Mouse (Mus musculus) neural tube, embryonic 13.5 days (tissue): ENCODE results near the gene Slc25a45. TPM values are rescaled to one million over a fixed set of nuclear protein-coding genes. Genes with fewer than 3 reads are reported as not detected.
A peak's percentile ranks its signal among the peaks of the same experiment; 100 is the strongest.
"Not testable (repeated sequence)": the region's sequence is repeated elsewhere in the genome, so short reads cannot be mapped to it uniquely, and the experiment has no call there.

Source experiments
- ATAC-seq: fragments of 200-750 bp; cut with Nextera tagmentation; 2 replicates; pipeline ENCODE4 v1.8.0; 2017; ENCODE audit warnings: low read depth, mild to moderate bottlenecking, moderate TSS enrichment, moderate library complexity
- H3K27ac ChIP-seq: fragments of 300-500 bp; sonication (generic); replicated peaks from 2 replicates; pipeline ENCODE4 v1.5.1; 2015; ENCODE audit warnings: moderate library complexity, mild to moderate bottlenecking, inconsistent platforms
- H3K27me3 ChIP-seq: fragments of 300-500 bp; sonication (generic); 2 replicates; pipeline ENCODE4 v1.6.1; 2015; ENCODE audit warnings: mild to moderate bottlenecking, inconsistent platforms
- H3K36me3 ChIP-seq: fragments of 300-500 bp; sonication (generic); 2 replicates; pipeline ENCODE4 v1.6.1; 2015; ENCODE audit warnings: mild to moderate bottlenecking, inconsistent platforms
- H3K4me1 ChIP-seq: fragments of 300-500 bp; sonication (generic); replicated peaks from 2 replicates; pipeline ENCODE4 v1.6.1; 2015; ENCODE audit warnings: inconsistent platforms
- H3K4me2 ChIP-seq: fragments of 300-500 bp; sonication (generic); 2 replicates; pipeline ENCODE4 v1.6.1; 2015; ENCODE audit warnings: inconsistent platforms, mild to moderate bottlenecking, moderate library complexity
- H3K4me3 ChIP-seq: fragments of 300-500 bp; sonication (generic); 2 replicates; pipeline ENCODE4 v1.5.1; 2015; ENCODE audit warnings: mild to moderate bottlenecking, inconsistent platforms
- H3K9ac ChIP-seq: fragments of 300-500 bp; sonication (generic); 2 replicates; pipeline ENCODE4 v1.6.1; 2015; ENCODE audit warnings: moderate library complexity, mild to moderate bottlenecking, inconsistent platforms
- H3K9me3 ChIP-seq: fragments of 300-500 bp; sonication (generic); 2 replicates; pipeline ENCODE4 v1.6.1; 2016; ENCODE audit warnings: inconsistent platforms
- WGBS: fragments of 180-500 bp; shearing (Covaris S2); methylation state at CpG from one replicate; pipeline ENCODE4 v1.1.7; 2015; 5-methylcytosine and 5-hydroxymethylcytosine counted together
- polyA plus RNA-seq: library from polyadenylated mRNA; unstranded; fragments of >200 nt; fragmentation: Nextera tagmentation; extraction: Ambion mirVana; gene quantifications from 2 replicates; pipeline ENCODE4 v1.2.1, GENCODE M21; 2015

Slc25a45 gene
- polyA plus RNA-seq, 1 experiment from 2014 or later: 2.3 TPM

GRCm38 (mm10) chr19:5872528-5872927 is 5.1 kb upstream of the Slc25a45 start:
- Histone ChIP-seq H3K27me3 (no peaks in the 10 kb centered on the region), H3K27ac (no peak overlapping the region), H3K4me2 (no peak overlapping the region), H3K4me3 (no peak overlapping the region), H3K36me3 (peaks cover 28% of the 10 kb centered on the region), H3K4me1 (peaks cover 52% of the 10 kb centered on the region), H3K9me3 (no peaks in the 10 kb centered on the region), H3K9ac (0 out of 2 replicates have a peak overlapping the region, but pooled peaks have one; percentile 86)
- 92% methylated on average over 4 of the region's 4 CpGs for WGBS
- no peak for ATAC-seq

- Histone ChIP-seq H3K4me2 (no peak overlapping the region), H3K9me3 (no peaks in the 10 kb centered on the region), H3K9ac (0 out of 2 replicates have a peak overlapping the region, but pooled peaks have one; percentile 86), H3K36me3 (peaks cover 23% of the 10 kb centered on the region), H3K4me1 (peaks cover 57% of the 10 kb centered on the region), H3K27ac (no peak overlapping the region), H3K27me3 (no peaks in the 10 kb centered on the region), H3K4me3 (no peak overlapping the region)
- ATAC-seq: no peak
- WGBS: 90% methylated on average over 19 of the region's 19 CpGs
Observed at GRCm38 (mm10) chr19:5872931-5873556, 4.6 kb upstream of the Slc25a45 start.

GRCm38 (mm10) chr19:5874391-5874968 is 3.1 kb upstream of the Slc25a45 start:
- ATAC-seq: no peak; the same call in 1 of the 2 replicates
- Histone ChIP-seq H3K27me3 (no peaks in the 10 kb centered on the region), H3K4me2 (peak overlapping the region; percentile 80), H3K9ac (peak overlapping the region; percentile 86), H3K4me3 (peak overlapping the region; percentile 69), H3K27ac (no peak overlapping the region), H3K4me1 (peaks cover 62% of the 10 kb centered on the region), H3K9me3 (no peaks in the 10 kb centered on the region), H3K36me3 (peaks cover 9% of the 10 kb centered on the region)
- WGBS: 12% methylated on average over 13 of the region's 13 CpGs

- Histone ChIP-seq H3K4me2 (peak within 1 kb of the TSS; percentile 80), H3K27me3 (no peaks in the 10 kb centered on the region), H3K4me1 (peaks cover 62% of the 10 kb centered on the region), H3K9me3 (no peaks in the 10 kb centered on the region), H3K9ac (peak within 1 kb of the TSS; percentile 86), H3K4me3 (peak within 1 kb of the TSS; percentile 69), H3K36me3 (peaks cover 5% of the 10 kb centered on the region; the same call in 1 of the 2 replicates), H3K27ac (peak within 1 kb of the TSS; percentile 78)
- peak; percentile 89 for ATAC-seq
- WGBS: under 1% methylated on average over 37 of the region's 37 CpGs
Observed at GRCm38 (mm10) chr19:5874969-5875480, 2.6 kb upstream of the Slc25a45 start, which contains the start of gene Frmd8. Gene Frmd8 (minus strand): TSS chr19:5875274.

GRCm38 (mm10) chr19:5878362-5878722 is 734 bp downstream of the Slc25a45 start:
- H3K4me2 ChIP-seq: peak overlapping the region; percentile 28
- no peak for ATAC-seq
- H3K9ac ChIP-seq: peak overlapping the region; percentile 41; the same call in 1 of the 2 replicates

GRCm38 (mm10) chr19:5878916-5879315 is 1.3 kb downstream of the Slc25a45 start:
- ATAC-seq: no peak
- Histone ChIP-seq H3K27me3 (no peaks in the 10 kb centered on the region), H3K27ac (no peak overlapping the region), H3K4me1 (peaks cover 26% of the 10 kb centered on the region), H3K4me2 (no peak overlapping the region), H3K36me3 (no peaks in the 10 kb centered on the region), H3K9me3 (no peaks in the 10 kb centered on the region), H3K4me3 (no peak overlapping the region), H3K9ac (no peak overlapping the region)
- 86% methylated on average over 3 of the region's 3 CpGs for WGBS

More at GRCm38 (mm10) chr19:5878362-5878722, 734 bp downstream of the Slc25a45 start:
- Histone ChIP-seq H3K27me3 (no peaks in the 10 kb centered on the region), H3K27ac (no peak overlapping the region), H3K4me3 (no peak overlapping the region), H3K4me1 (peaks cover 32% of the 10 kb centered on the region), H3K36me3 (no peaks in the 10 kb centered on the region), H3K9me3 (no peaks in the 10 kb centered on the region)
- 79% methylated on average over 7 of the region's 7 CpGs for WGBS

GRCm38 (mm10) chr19:5879735-5880134 is 2.1 kb downstream of the Slc25a45 start:
- H3K9me3 ChIP-seq: no peaks in the 10 kb centered on the region
- no peaks in the 10 kb centered on the region for H3K27me3 ChIP-seq
- H3K27ac ChIP-seq: no peak overlapping the region
- H3K4me1 ChIP-seq: peaks cover 18% of the 10 kb centered on the region
- no peak for ATAC-seq
- no peak overlapping the region for H3K9ac ChIP-seq
- no peaks in the 10 kb centered on the region for H3K36me3 ChIP-seq
- no peak overlapping the region for H3K4me3 ChIP-seq
- H3K4me2 ChIP-seq: no peak overlapping the region
- 92% methylated on average over 7 of the region's 7 CpGs for WGBS

- Histone ChIP-seq H3K4me3 (no peak overlapping the region), H3K9me3 (no peaks in the 10 kb centered on the region), H3K4me2 (no peak overlapping the region), H3K36me3 (no peaks in the 10 kb centered on the region), H3K4me1 (peaks cover 12% of the 10 kb centered on the region), H3K27ac (no peak overlapping the region), H3K9ac (no peak overlapping the region), H3K27me3 (no peaks in the 10 kb centered on the region)
- ATAC-seq: no peak
- WGBS: 90% methylated on average over 6 of the region's 6 CpGs
Observed at GRCm38 (mm10) chr19:5881155-5881554, 3.5 kb downstream of the Slc25a45 start.

GRCm38 (mm10) chr19:5882079-5882478 is 4.5 kb downstream of the Slc25a45 start:
- H3K27ac ChIP-seq, H3K4me3 ChIP-seq, ATAC-seq, H3K27me3 ChIP-seq, H3K9me3 ChIP-seq, H3K9ac ChIP-seq, H3K4me2 ChIP-seq, H3K36me3 ChIP-seq: not testable (repeated sequence)
- WGBS: 85% methylated on average over 5 of the region's 5 CpGs
- H3K4me1 ChIP-seq: peaks cover 12% of the 10 kb centered on the region

GRCm38 (mm10) chr19:5883935-5884334 is 6.3 kb downstream of the Slc25a45 start:
- Histone ChIP-seq H3K36me3 (no peaks in the 10 kb centered on the region), H3K27ac (no peak overlapping the region), H3K27me3 (no peaks in the 10 kb centered on the region), H3K9ac (no peak overlapping the region), H3K9me3 (no peaks in the 10 kb centered on the region), H3K4me1 (no peaks in the 10 kb centered on the region), H3K4me2 (no peak overlapping the region), H3K4me3 (no peak overlapping the region)
- WGBS: 86% methylated on average over 1 of the region's 1 CpGs
- no peak for ATAC-seq

GRCm38 (mm10) chr19:5885838-5886237 is 8.2 kb downstream of the Slc25a45 start:
- H3K9me3 ChIP-seq: no peaks in the 10 kb centered on the region
- no peak overlapping the region for H3K4me3 ChIP-seq
- H3K9ac ChIP-seq: no peak overlapping the region
- H3K27me3 ChIP-seq: no peaks in the 10 kb centered on the region
- H3K27ac ChIP-seq: no peak overlapping the region
- no peak overlapping the region for H3K4me2 ChIP-seq
- H3K36me3 ChIP-seq: 0 out of 2 replicates have a peak, but pooled peaks cover 3% of the 10 kb centered on the region
- ATAC-seq: no peak
- WGBS: 61% methylated on average over 4 of the region's 4 CpGs
- peaks cover 7% of the 10 kb centered on the region for H3K4me1 ChIP-seq

GRCm38 (mm10) chr19:5887234-5887815 is 9.7 kb downstream of the Slc25a45 start:
- 79% methylated on average over 3 of the region's 3 CpGs for WGBS
- H3K9ac ChIP-seq: no peak overlapping the region

More at GRCm38 (mm10) chr19:5887234-5887815, 9.7 kb downstream of the Slc25a45 start:
- no peak for ATAC-seq
- peaks cover 18% of the 10 kb centered on the region for H3K4me1 ChIP-seq
- peaks cover 13% of the 10 kb centered on the region; the same call in 1 of the 2 replicates for H3K36me3 ChIP-seq
- no peak overlapping the region for H3K27ac ChIP-seq
- H3K9me3 ChIP-seq: no peaks in the 10 kb centered on the region
- no peak overlapping the region for H3K4me3 ChIP-seq
- H3K4me2 ChIP-seq: no peak overlapping the region
- H3K27me3 ChIP-seq: no peaks in the 10 kb centered on the region
